Mouse (Mus musculus) heart, embryonic 16.5 days (tissue): ENCODE results near the gene Srrm1. TPM values are rescaled to one million over a fixed set of nuclear protein-coding genes. Genes with fewer than 3 reads are reported as not detected.

Experiments
- ATAC-seq: fragments of 200-750 bp; cut with Nextera tagmentation; replicated peaks from 2 replicates; pipeline ENCODE4 v1.8.0; 2017; ENCODE audit warnings: moderate number of reproducible peaks; ENCODE audit not compliant: insufficient read depth, low FRiP score; ENCODE audit errors: extremely low read depth
- H3K27ac ChIP-seq: fragments of 300-500 bp; sonication (generic); 2 replicates; pipeline ENCODE4 v1.5.1; 2014; ENCODE audit warnings: mild to moderate bottlenecking, low read length, control low read depth, moderate library complexity
- H3K27me3 ChIP-seq: fragments of 300-500 bp; sonication (generic); 2 replicates; pipeline ENCODE4 v1.6.1; 2014; ENCODE audit warnings: low read length, mixed read lengths; ENCODE audit not compliant: control insufficient read depth, insufficient read depth
- H3K36me3 ChIP-seq: fragments of 300-500 bp; sonication (generic); 2 replicates; pipeline ENCODE4 v1.6.1; 2014; ENCODE audit not compliant: control insufficient read depth, insufficient read depth
- H3K4me1 ChIP-seq: fragments of 300-500 bp; sonication (generic); 2 replicates; pipeline ENCODE4 v1.6.1; 2014; ENCODE audit warnings: low read length, mixed read lengths; ENCODE audit not compliant: control insufficient read depth, insufficient read depth
- H3K4me2 ChIP-seq: fragments of 300-500 bp; sonication (generic); 2 replicates; pipeline ENCODE4 v1.6.1; 2014; ENCODE audit warnings: low read depth, mild to moderate bottlenecking, control low read depth, low read length
- H3K4me3 ChIP-seq: fragments of 300-500 bp; sonication (generic); 2 replicates; pipeline ENCODE4 v1.5.1; 2014; ENCODE audit warnings: mild to moderate bottlenecking, control low read depth, low read length
- H3K9ac ChIP-seq: fragments of 300-500 bp; sonication (generic); 2 replicates; pipeline ENCODE4 v1.6.1; 2014; ENCODE audit warnings: low read length, control low read depth
- H3K9me3 ChIP-seq: fragments of 300-500 bp; sonication (generic); replicated peaks from 2 replicates; pipeline ENCODE4 v1.6.1; 2016; ENCODE audit warnings: low read length; ENCODE audit not compliant: control insufficient read depth
- WGBS: fragments of 180-500 bp; shearing (Covaris S2); extraction: QIAGEN DNeasy Blood & Tissue Kit; methylation state at CpG from one replicate; pipeline ENCODE4 v1.1.7; 2014; 5-methylcytosine and 5-hydroxymethylcytosine counted together
- polyA plus RNA-seq: library from polyadenylated mRNA; unstranded; fragments of >200 nt; fragmentation: Nextera tagmentation; extraction: Ambion mirVana; gene quantifications from 2 replicates; pipeline ENCODE4 v1.2.1, GENCODE M21; 2015

Srrm1 gene
- polyA plus RNA-seq, 1 experiment from 2014 or later: 145 TPM

- peak; percentile 5 for ATAC-seq
- H3K27ac ChIP-seq: peak overlapping the region; percentile 96
- peaks cover 37% of the 10 kb centered on the region for H3K4me1 ChIP-seq
- peak overlapping the region; percentile 71 for H3K9ac ChIP-seq
- no peaks in the 10 kb centered on the region for H3K27me3 ChIP-seq
- 0 out of 2 replicates have a peak, but pooled peaks cover 2% of the 10 kb centered on the region for H3K9me3 ChIP-seq
- H3K4me3 ChIP-seq: peak overlapping the region; percentile 28
- WGBS: 28% methylated on average over 9 of the region's 9 CpGs
- peaks cover 12% of the 10 kb centered on the region for H3K36me3 ChIP-seq
- peak overlapping the region; percentile 57 for H3K4me2 ChIP-seq
These were observed 39.3 kb downstream of the Srrm1 start for GRCm38 (mm10) chr4:135313761-135314241.

- Histone ChIP-seq H3K36me3 (peaks cover 12% of the 10 kb centered on the region), H3K27me3 (no peaks in the 10 kb centered on the region), H3K4me2 (peak overlapping the region; percentile 57), H3K9me3 (0 out of 2 replicates have a peak, but pooled peaks cover 2% of the 10 kb centered on the region), H3K4me3 (peak overlapping the region; percentile 28), H3K4me1 (peaks cover 43% of the 10 kb centered on the region), H3K27ac (peak overlapping the region; percentile 96), H3K9ac (peak overlapping the region; percentile 71)
- 14% methylated on average over 17 of the region's 17 CpGs for WGBS
- peak; percentile 81 for ATAC-seq
These were observed 39.9 kb downstream of the Srrm1 start for GRCm38 (mm10) chr4:135313111-135313691.

GRCm38 (mm10) chr4:135312706-135313105, 40.4 kb downstream of the Srrm1 start:
- 14% methylated on average over 4 of the region's 4 CpGs for WGBS
- peak overlapping the region; percentile 96 for H3K27ac ChIP-seq
- peak; percentile 73 for ATAC-seq
- H3K36me3 ChIP-seq: peaks cover 12% of the 10 kb centered on the region
- H3K9ac ChIP-seq: peak overlapping the region; percentile 71
- H3K4me2 ChIP-seq: peak overlapping the region; percentile 57
- 0 out of 2 replicates have a peak, but pooled peaks cover 2% of the 10 kb centered on the region for H3K9me3 ChIP-seq
- peak overlapping the region; percentile 2 for H3K4me3 ChIP-seq
- H3K4me1 ChIP-seq: peaks cover 48% of the 10 kb centered on the region
- H3K27me3 ChIP-seq: no peaks in the 10 kb centered on the region

DNA sequence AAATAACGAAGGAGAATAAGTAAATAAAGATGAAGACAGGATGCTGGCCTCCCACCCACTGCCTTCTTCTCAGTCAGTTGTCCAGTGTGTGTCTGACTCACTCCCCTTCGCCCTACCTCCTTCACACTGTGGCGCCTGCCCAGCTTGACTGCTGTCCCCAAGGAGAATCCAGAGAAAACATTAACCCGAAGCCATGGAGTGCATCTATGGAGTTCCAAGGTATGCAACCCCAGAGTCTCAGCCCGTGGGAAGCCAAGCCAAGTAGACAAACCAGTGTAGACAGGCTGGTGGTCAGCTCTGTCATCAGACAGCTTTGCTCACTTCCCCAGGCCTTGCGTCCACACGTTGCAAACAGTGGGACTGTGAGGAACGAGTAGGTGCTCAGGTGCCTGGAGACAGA, 42.8 kb downstream of the Srrm1 start:
- Histone ChIP-seq H3K27me3 (no peaks in the 10 kb centered on the region), H3K4me2 (no peak overlapping the region), H3K36me3 (peaks cover 7% of the 10 kb centered on the region), H3K4me1 (peaks cover 64% of the 10 kb centered on the region), H3K9ac (no peak overlapping the region), H3K27ac (no peak overlapping the region), H3K4me3 (no peak overlapping the region), H3K9me3 (0 out of 2 replicates have a peak, but pooled peaks cover 1% of the 10 kb centered on the region)
- no peak for ATAC-seq
- WGBS: 79% methylated on average over 8 of the region's 8 CpGs

- no peak for ATAC-seq
- Histone ChIP-seq H3K9me3 (no peaks in the 10 kb centered on the region), H3K4me2 (no peak overlapping the region), H3K4me1 (peaks cover 63% of the 10 kb centered on the region), H3K36me3 (peaks cover under 1% of the 10 kb centered on the region), H3K27me3 (no peaks in the 10 kb centered on the region), H3K9ac (0 out of 2 replicates have a peak overlapping the region, but pooled peaks have one; percentile 1), H3K4me3 (no peak overlapping the region), H3K27ac (peak overlapping the region; percentile 83)
- 55% methylated on average over 5 of the region's 5 CpGs for WGBS
These were observed 43.4 kb downstream of the Srrm1 start for GRCm38 (mm10) chr4:135309726-135310125.

GRCm38 (mm10) chr4:135309112-135309659, 43.9 kb downstream of the Srrm1 start:
- Histone ChIP-seq H3K4me2 (no peak overlapping the region), H3K27me3 (no peaks in the 10 kb centered on the region), H3K27ac (peak overlapping the region; percentile 83), H3K9me3 (no peaks in the 10 kb centered on the region), H3K36me3 (no peaks in the 10 kb centered on the region), H3K4me3 (no peak overlapping the region), H3K9ac (peak overlapping the region; percentile 6), H3K4me1 (peaks cover 58% of the 10 kb centered on the region)
- no peak for ATAC-seq
- WGBS: 36% methylated on average over 9 of the region's 9 CpGs

DNA sequence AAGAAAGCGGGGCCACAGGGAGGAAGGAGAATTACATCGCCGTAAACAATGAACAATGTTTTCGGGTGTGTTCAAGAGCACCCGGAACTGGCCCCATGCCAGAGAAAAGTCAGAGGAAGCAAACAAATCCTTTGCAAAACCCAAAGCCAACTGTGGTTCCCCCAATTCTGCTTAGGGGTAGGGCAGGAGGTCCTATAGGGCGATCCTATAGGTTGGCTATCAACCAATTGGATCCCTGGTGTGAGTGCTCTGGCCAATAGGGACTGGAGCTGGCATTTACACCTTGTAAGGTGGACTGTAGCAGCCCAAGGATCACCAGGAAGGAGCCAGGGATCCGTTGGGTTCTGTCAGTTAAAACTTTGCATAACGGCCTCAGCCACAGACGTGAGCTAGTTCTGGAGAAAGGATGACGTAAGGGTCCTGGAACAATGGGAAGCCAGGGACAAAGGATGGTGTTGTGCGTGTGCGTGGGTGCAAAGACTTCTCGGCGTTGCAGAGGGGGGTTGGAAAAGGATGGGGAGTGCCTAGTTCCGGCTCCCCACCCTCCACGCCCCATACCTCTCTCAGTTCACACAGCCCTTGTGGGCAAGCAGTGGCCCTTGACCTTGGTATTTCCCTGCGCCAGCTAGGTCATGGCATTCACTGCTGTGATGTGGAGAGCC, 46.0 kb downstream of the Srrm1 start:
- Histone ChIP-seq H3K9me3 (no peaks in the 10 kb centered on the region), H3K4me1 (peaks cover 39% of the 10 kb centered on the region), H3K4me3 (no peak overlapping the region), H3K4me2 (no peak overlapping the region), H3K36me3 (no peaks in the 10 kb centered on the region), H3K9ac (peak overlapping the region; percentile 15), H3K27me3 (no peaks in the 10 kb centered on the region), H3K27ac (peak overlapping the region; percentile 83)
- WGBS: 59% methylated on average over 17 of the region's 17 CpGs
- peak; percentile 42 for ATAC-seq

DNA sequence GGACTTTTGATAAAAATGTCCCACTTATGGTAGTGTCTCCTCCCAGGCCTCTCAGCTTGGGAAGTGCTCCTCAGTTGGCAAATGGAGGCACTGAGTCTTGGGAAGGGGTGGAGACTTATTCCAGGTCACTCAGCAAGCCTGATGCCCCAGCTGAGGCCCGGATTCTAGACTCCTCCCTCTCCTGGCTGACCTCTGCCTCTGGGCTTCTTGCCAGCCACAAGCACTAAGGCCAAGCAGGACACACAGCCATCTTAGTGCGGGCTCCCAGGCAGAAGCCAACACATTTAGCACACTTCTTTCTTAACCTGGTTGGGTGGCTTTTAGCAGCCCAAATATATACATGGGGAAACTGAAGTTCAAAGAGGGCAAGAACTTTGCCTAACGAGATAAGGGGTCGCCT, 46.6 kb downstream of the Srrm1 start:
- WGBS: 39% methylated on average over 4 of the region's 4 CpGs
- Histone ChIP-seq H3K4me2 (no peak overlapping the region), H3K27ac (peak overlapping the region; percentile 83), H3K9me3 (no peaks in the 10 kb centered on the region), H3K27me3 (no peaks in the 10 kb centered on the region), H3K4me3 (no peak overlapping the region), H3K4me1 (peaks cover 37% of the 10 kb centered on the region), H3K9ac (no peak overlapping the region), H3K36me3 (no peaks in the 10 kb centered on the region)
- ATAC-seq: peak; percentile 46; the same call in 1 of the 2 replicates

GRCm38 (mm10) chr4:135302261-135302660, 50.9 kb downstream of the Srrm1 start:
- Histone ChIP-seq H3K4me1 (peaks cover 32% of the 10 kb centered on the region), H3K9ac (no peak overlapping the region), H3K4me2 (no peak overlapping the region), H3K9me3 (no peaks in the 10 kb centered on the region), H3K27ac (no peak overlapping the region), H3K4me3 (no peak overlapping the region), H3K36me3 (no peaks in the 10 kb centered on the region), H3K27me3 (no peaks in the 10 kb centered on the region)
- no peak for ATAC-seq
- 78% methylated on average over 10 of the region's 10 CpGs for WGBS
